Mouse (Mus musculus): ENCODE data around the gene Ppm1h.

The Ppm1h gene

DNA sequence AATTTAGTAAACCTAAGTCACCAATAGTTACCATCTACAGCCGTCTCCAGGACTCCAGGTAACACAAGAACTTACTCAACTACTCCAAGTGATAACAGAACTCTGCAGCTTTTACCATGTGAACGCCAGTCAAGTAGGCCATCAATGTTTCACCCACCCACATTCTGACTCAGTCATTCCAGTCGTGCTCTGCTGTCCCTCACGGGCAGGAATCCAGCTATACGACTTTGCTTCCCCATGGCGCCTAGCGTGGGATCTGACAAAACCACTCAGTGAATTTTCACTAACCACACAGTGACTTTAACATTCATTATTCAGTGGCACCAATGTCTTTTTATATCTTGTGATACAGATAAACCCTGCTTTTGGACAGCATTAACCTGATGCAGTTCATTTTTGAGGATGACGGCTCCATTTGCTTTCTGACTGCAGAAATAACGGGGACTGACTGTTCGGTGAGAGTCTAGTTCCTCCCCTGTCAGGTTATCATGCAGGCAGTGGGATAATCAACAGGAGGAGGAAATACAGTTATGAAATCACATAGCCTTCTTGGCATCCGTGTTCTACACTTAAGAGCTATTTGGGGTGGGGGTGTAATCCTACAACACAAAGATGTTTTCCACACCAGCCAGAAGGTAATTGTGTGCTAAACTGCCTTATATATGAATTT, 304.5 kb downstream of the Ppm1h start:
- no peak for DNase-seq (ENCODE audit: low read depth)

DNA sequence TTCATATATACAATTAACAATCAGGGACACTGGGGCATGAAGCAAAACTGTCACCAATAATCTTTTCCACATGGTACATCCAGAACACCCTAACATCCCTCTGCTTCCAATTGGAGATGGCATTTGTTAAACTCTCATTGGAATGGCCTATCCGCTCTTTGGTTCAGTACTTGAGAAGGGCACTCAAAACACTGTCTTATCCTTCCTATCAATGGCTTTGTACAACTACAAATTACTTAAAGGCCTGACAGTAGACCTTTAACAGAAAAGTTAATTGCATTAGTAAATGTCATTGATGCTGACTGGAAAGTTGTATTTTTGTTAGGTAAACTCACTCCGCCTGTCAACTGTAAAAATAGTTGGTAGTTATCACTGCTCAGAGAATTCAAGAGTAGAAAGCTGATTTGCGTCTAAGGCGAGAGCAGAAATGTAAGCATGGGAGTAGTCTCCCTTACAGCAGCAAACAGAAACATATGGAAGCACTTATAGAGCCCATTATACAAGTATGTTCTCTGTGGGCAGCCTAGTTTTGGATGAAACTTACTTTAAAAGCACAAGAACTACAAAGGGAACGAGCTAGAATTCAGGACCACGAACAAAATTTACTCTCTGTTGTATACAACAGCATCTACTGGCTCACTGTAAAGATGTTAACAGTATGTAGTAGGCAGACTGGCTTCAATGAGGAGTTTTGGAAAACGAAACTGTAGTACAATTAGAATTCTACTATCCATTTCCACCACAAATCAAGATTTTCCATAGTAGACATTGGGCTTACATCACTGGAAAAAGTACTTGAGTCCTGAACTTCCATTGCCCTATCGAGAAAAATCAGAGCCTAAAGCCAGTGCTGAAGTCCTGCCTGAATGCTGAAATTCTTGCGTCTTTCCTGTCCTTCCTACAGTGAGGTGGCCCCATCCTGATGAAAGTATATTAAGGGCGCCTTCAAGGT, 305.3 kb downstream of the Ppm1h start:
- no peak for DNase-seq (ENCODE audit: low read depth)

DNA sequence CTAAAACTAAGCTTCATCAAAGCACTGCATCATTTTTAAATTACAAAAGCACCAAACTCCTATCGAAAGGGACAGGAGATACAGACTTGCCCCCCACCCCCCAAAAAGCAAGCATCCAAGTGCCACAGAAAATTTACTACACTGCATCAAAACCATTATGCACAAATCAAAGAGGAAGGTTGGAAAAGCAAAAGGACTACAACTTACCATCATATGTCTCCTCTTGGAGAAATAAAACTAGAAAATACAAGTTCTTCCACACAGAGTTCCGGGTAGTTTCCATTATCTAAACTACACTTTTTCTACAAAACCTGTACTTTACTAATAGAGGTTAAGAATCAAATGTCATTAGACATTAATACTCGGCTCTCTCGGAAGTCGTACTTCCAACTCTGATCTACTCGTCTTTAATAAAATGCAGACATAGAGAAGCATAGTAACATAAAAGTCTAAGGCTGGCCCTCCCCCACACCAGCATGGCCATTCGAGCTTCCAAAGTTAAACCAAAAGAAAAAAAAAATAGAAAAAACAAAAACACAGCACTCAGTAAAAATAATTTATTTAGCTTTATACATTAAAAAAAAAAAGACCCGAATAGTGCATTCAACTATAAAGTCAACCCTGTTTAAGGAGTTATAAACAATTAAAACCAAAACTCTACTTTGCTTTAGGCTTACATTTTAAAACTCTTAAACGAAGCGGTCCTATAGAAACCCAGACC, 306.1 kb downstream of the Ppm1h start:
- no peak for DNase-seq (ENCODE audit: low read depth)

DNA sequence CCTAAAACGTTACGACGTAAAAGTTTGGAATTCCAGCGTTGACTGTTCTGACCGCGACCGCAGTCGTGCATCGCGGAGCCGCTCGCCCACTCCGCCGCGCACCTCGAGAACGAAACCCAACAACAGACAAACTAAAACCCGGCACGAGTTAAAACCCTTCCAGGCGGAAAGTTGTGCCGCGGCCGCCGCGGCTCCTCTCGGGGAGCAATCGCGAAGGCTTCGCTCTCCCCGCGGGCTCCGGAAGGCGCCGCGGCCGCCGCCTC, 306.6 kb downstream of the Ppm1h start:
- no peak for DNase-seq (ENCODE audit: low read depth)

DNA sequence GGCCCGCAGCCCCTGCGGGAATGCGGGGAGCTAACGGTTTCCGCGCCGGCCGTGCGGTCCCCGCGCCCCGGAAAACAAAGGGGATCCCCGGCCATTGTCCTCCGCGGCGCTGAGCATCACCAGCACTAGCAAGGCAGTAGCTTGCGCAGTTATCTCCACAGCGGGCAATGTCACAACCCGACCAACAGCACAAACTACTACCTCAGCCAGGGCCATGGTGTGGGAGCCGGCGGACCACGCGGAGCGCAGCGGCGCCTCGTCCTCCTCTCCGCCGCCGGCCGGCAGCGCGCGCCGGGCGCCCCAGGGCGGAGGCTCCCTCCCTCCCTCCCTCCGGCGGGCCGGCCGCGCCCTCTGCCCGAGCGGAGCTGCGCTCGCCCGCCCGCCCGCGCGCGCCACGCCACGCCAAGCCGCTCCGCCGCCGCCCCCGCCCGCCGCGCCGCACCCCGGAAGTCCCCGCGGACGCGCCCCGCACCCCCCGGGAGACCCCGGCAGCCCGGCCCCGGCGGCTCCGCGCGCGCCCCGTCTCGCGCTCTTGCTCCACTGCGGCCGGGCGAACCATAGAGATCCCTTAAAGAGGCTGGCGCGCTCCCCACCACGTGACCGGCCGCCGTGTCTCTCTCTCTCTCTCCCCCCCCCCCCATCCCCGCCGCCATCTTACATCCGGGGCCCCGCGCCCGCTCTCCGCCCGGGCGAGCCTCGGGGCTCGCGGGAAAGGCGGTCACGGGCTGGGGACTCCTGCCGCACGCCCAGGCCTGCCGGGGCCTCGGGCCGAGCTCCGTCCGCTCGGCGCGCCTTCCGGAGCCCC, 307.2 kb downstream of the Ppm1h start:
- DNase-seq (ENCODE audit: low read depth): no peak

DNA sequence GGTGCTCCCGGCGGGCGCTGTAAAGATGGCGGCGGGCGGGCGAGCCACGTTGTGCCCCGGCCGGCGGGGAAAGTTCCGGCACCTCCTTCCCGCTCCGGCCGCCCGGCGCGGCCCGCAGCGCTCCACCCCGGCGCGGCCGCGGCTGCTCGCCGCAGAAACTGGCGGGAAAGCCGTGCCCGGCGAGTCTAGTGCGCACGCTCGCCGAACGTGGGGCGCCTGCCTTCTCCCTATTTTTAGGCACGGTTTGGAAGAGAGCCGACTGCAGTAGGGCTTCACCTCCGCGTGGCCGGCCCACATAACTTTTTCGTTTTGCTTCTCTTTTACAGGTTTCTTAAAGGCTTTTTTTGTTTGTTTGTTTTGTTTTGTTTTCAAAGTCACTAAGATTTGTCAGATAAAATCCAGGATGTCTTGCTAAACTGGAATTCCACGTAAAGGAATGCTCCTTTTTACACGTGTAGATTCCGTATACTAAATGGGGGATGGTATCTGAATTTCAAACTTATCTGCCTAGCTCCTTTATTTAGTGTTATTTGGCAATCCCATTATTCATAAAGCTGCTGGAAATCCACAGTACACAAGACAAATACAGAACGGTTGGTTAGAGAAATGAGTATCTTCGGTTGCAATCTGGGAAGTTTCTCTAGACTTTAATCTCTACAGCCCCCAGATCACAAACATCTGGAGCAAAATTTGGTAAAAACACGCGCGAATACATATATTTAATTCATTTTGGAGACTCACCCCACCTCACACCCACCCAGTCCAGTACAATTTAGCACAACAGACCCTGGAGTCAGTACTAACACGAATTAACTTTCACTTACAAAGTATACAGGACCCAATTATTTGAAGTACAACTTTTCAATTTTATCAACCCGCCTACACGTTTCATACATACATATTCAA, 308.0 kb downstream of the Ppm1h start:
- DNase-seq (ENCODE audit: low read depth): no peak

DNA sequence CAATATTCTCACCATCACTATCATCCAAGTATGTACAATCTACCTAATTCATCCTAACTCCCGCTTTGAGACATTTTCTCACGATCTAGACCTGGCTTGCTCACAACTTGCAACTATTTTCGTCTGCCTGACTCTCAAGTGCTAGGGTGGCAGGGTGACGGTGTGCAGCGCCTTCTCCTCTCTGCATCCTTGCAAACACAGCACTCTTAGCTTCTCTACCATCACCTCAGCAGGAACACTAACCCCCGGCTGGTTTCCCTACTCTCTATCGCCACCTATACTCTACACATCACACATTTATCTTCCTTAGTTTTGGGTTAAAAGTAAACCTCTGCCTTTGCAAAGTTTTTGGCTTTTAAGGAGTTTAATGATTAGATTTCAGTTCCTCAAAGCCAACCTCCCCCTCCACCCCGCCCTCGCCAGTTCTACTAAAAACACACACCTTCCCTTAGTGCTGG, 309.1 kb downstream of the Ppm1h start:
- DNase-seq (ENCODE audit: low read depth): no peak

DNA sequence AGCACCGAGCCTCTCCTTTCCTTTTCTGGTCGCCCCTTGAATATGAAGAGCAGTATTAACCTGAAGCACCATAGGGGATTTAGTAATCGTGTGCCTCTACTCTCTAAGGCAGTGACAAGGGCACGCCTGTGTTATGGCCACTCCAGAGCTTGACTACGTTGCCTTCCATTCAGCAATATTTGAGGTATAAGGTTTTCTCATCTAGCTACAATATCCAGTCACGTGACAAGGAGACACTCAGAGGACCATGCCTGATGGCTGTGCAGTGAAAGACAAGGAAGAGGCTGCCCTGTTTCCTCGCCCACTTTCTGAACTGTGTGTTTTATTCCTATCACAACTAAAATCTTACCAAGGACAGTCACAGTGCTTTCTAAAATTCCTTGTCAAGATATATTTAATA, 309.8 kb downstream of the Ppm1h start:
- no peak for DNase-seq (ENCODE audit: low read depth)

DNA sequence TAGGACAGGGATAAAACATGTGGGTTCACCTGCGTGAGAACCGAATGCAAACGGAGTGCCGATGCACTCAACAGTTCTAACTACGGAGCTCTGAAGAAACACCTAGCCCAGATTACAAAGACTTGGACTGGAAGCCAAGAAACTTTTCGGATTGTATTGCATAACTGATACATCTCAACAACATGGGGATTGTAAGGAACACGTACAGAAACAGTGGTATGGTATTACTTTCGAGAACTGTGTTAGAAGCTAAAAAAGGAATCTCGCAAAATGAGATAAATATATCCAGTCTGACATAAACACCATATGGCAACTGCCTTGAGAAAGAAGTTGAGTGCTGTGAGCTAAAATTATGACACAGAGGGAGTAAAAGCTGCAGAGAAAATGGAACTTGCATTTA, 311.4 kb downstream of the Ppm1h start:
- no peak for DNase-seq (ENCODE audit: low read depth)

DNA sequence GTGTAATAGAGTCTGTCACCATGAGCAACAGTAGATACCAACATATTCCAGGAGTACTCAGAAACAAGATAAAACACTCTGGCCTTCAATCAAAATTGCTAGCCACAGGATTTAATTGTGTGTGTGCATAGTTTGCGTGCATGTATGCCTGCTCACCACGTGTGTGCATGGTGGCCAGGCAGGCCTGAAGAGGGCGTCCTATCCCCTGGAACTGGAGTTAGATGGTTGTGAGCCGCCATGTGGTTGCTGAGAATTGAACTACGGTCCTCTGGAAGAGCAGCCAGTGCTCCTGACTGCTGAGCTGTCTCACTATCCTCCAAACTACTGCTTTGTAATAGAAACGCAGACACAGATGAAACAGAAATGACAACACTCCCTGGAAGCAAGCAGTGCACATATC, 312.0 kb downstream of the Ppm1h start:
- DNase-seq (ENCODE audit: low read depth): no peak

DNA sequence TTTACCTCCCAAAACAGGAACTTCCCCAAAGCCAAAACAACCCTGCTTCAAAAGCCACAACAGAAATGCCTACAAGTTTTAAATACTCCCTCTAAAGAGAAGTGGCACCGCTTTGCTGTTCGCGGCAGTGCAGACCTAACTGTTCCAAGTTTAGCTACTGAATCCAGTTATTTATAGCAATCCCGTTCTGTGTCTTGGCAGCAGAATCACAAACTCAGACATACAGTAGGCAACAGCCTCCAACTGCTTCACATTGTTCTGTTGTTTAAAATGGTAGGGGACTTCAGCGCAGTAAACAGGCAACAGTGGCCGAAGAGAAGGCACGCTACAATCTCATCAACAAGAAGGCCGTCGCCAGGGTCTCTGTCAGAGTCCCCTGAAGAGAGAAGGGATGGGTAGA, 312.5 kb downstream of the Ppm1h start:
- DNase-seq (ENCODE audit: low read depth): no peak

DNA sequence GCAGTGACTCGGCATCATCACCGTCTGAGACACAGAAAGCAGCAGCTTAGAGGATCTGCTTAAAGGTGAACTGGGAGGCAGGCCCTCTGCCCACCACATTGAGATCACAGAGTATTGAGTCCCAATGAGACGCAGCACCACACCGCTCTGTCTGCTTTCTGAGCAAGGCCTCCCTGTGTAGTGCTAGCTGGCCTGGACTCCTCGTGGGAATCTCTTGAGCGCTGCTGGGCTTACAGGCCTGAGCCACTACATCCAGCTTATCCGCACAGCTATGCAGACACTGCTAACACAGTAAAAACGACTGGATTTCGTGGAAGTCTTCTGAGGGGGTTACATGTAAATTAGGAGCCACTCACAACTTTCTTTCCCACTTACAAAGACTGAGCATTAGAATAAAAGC, 313.1 kb downstream of the Ppm1h start:
- DNase-seq (ENCODE audit: low read depth): no peak

DNA sequence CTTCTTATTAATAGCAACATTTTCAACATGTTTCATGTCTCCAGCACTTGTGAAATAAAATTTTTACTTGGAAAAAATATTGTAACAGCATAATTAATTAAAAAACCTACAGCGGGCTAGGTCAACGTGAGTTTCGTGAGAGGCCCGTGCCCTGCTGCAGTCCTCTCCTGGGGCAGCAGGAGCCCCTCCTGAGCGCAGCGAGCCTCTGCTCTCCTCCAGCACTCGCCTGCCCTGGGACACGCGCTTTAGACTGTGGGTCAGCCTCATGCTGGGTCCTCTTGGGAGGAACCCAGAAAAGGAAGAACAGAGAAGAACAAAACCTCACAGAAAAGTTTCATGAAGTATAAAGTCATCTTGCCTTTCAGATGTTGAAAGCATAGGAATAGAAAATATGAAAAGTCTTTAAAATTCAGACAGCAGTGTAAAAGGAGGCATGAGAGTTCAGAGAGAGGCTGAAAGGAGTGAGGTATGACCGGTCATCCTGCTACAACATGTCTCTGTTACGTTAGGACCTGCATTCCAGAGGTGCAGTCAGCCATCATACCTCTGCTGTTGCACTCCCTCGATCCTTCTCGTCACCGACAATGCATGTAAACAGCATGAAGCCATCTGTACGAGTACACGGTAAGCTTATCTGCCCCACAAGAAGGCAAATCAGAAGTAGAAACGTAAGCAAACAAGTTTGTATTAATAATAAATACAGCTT, 316.0 kb downstream of the Ppm1h start:
- DNase-seq (ENCODE audit: low read depth): no peak
